Mouse (Mus musculus) heart, postnatal 0 days (tissue): ENCODE results near the gene Uvrag. TPM values are rescaled to one million over a fixed set of nuclear protein-coding genes. Genes with fewer than 3 reads are reported as not detected.
A peak's percentile ranks its signal among the peaks of the same experiment; 100 is the strongest.
"Not testable (repeated sequence)": the region's sequence is repeated elsewhere in the genome, so short reads cannot be mapped to it uniquely, and the experiment has no call there.

Experiments used
- ATAC-seq: fragments of 200-750 bp; cut with Nextera tagmentation; 2 replicates; pipeline ENCODE4 v1.8.0; 2017; ENCODE audit warnings: low read depth, moderate number of reproducible peaks, moderate library complexity; ENCODE audit not compliant: insufficient read depth
- DNase-seq: peaks from one replicate; pipeline ENCODE4 v3.0.0-alpha.2; 2016; ENCODE audit warnings: low spot score
- H3K27ac ChIP-seq: fragments of 300-500 bp; sonication (generic); 2 replicates; pipeline ENCODE4 v1.5.1; 2014; ENCODE audit warnings: low read depth, mild to moderate bottlenecking
- H3K27me3 ChIP-seq: fragments of 300-500 bp; sonication (generic); 2 replicates; pipeline ENCODE4 v1.6.1; 2014; ENCODE audit warnings: low read length, mixed read lengths; ENCODE audit not compliant: control insufficient read depth, insufficient read depth
- H3K36me3 ChIP-seq: fragments of 300-500 bp; sonication (generic); replicated peaks from 2 replicates; pipeline ENCODE4 v1.6.1; 2014; ENCODE audit warnings: low read length, mixed read lengths; ENCODE audit not compliant: control insufficient read depth, insufficient read depth
- H3K4me1 ChIP-seq: fragments of 300-500 bp; sonication (generic); 2 replicates; pipeline ENCODE4 v1.6.1; 2014; ENCODE audit warnings: antibody characterized with exemption; ENCODE audit not compliant: control insufficient read depth, insufficient read depth
- H3K4me2 ChIP-seq: fragments of 300-500 bp; sonication (generic); 2 replicates; pipeline ENCODE4 v1.6.1; 2014; ENCODE audit warnings: low read depth, mild to moderate bottlenecking, low read length, moderate library complexity
- H3K4me3 ChIP-seq: fragments of 300-500 bp; sonication (generic); 2 replicates; pipeline ENCODE4 v1.5.1; 2014; ENCODE audit warnings: low read depth, low read length
- H3K9ac ChIP-seq: fragments of 300-500 bp; sonication (generic); replicated peaks from 2 replicates; pipeline ENCODE4 v1.6.1; 2014; ENCODE audit warnings: low read depth, low read length, mixed read lengths
- H3K9me3 ChIP-seq: fragments of 300-500 bp; sonication (generic); replicated peaks from 2 replicates; pipeline ENCODE4 v1.6.1; 2016; ENCODE audit warnings: low read length; ENCODE audit not compliant: control insufficient read depth
- CTCF ChIP-seq: IDR thresholded peaks from 2 replicates; pipeline ENCODE4 v1.5.1; 2016; ENCODE audit warnings: antibody characterized with exemption, control low read depth, low read depth
- EP300 ChIP-seq: IDR thresholded peaks from 2 replicates; pipeline ENCODE4 v1.6.1; 2016; ENCODE audit warnings: antibody characterized with exemption, low read depth
- WGBS: fragments of 180-500 bp; shearing (Covaris S2); extraction: QIAGEN DNeasy Blood & Tissue Kit; methylation state at CpG from one replicate; pipeline ENCODE4 v1.1.7; 2014; 5-methylcytosine and 5-hydroxymethylcytosine counted together
- polyA plus RNA-seq: library from polyadenylated mRNA; unstranded; fragments of >200 nt; fragmentation: Nextera tagmentation; extraction: Ambion mirVana; gene quantifications from 2 replicates; pipeline ENCODE4 v1.2.1, GENCODE M21; 2015
- total RNA-seq: library from RNA; depleted of rRNA; stranded (reverse); fragments of >200 nt; gene quantifications from 2 replicates; pipeline ENCODE4 v1.2.3, GENCODE M21; 2014; ENCODE audit warnings: low replicate concordance

Gene Uvrag
- total and polyA plus RNA-seq, 2 experiments from 2014 or later = 11.8 to 38.1 TPM

DNA sequence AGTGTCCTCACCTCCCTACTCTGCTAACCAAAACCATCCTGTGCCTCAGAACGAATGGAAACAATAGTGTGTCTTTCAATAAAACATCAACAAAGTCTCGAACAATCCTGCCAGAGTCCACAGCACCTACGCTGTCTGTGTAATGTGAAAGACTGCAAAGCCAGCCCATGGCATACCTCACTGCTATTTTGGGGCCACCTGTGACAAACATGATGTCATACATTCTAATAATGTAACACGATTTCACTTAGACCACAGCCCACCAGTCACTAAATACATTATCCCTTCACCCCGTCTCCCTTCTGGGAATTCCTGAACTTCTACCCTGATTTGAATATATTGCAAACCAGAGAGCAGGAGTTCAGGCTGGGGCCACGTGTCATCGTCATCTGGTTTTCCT, 173.3 kb downstream of the Uvrag start:
- ATAC-seq (no peak), DNase-seq (no peak)
- H3K27me3 ChIP-seq = no peaks in the 10 kb centered on the region
- H3K4me2 ChIP-seq = peak overlapping the region; percentile 2; the same call in 1 of the 2 replicates
- H3K4me3 ChIP-seq = no peak overlapping the region
- no peak for TF ChIP-seq EP300
- no peak for TF ChIP-seq CTCF
- H3K9ac ChIP-seq = no peak overlapping the region; the same call in 1 of the 2 replicates
- no peaks in the 10 kb centered on the region for H3K9me3 ChIP-seq
- 42% methylated on average over 7 of the region's 7 CpGs for WGBS
- H3K27ac ChIP-seq = no peak overlapping the region
- peaks cover 8% of the 10 kb centered on the region; the same call in 1 of the 2 replicates for H3K4me1 ChIP-seq
- H3K36me3 ChIP-seq = no peaks in the 10 kb centered on the region

DNA sequence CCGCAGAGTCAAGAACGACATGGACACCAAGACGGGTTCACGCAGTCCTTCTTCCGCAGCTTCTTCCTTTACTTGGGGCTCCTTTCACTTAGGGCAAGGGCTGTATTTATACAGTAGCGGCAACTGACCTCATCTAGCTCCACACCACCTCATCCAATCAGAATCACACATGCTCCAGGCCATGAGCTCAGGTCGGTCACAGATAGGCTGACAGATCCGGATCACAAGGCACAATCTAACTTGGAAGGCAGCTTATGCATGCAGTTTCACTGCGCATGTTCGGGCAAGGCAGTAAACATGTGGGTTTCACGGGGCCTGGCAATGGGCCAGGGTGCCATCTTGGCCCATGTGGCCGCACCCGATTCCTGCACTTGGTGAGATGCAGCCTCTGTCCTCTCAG, 177.4 kb downstream of the Uvrag start:
- H3K9ac ChIP-seq, ATAC-seq: not testable (repeated sequence)

DNA sequence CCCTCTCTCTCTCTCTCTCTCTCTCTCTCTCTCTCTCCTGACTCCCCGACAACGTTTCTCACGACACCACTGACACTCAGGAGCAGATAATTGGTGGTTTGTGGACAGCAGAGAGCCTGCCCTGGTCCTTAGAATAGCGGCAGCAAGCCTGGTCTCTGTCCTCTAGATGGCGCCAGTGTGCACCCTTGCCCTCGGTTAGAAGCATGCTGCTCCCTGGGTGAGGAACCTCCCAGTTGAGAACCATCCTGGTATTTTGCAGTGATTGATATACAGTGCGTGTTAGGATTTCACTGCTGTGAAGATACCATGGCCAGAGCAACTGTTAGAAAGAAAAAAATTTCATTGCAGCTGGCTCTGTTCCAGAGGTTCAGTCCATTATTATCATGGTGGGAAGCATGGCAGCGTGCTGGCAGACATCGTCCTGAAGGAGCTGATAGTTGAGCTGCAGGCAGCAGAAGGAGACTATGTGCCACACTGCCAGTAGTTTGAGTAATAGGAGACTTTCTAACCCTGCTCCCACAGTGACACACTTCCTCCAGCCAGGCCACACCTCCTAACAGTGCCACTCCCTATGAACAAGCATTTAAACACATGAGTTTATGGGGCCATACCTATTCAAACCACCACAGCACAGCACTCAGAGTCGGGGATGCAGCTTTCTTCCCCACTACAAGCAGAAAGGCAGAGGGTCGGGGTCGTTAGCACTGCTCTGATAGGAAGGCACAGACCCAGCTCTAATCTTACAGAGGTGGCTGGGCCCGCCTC, 178.2 kb downstream of the Uvrag start:
- WGBS = 20% methylated on average over 13 of the region's 13 CpGs
- DNase-seq = peak; percentile 66
- Histone ChIP-seq H3K4me3 (no peak overlapping the region), H3K36me3 (no peaks in the 10 kb centered on the region), H3K4me1 (peaks cover 5% of the 10 kb centered on the region; the same call in 1 of the 2 replicates), H3K27ac (no peak overlapping the region), H3K4me2 (no peak overlapping the region), H3K9me3 (no peaks in the 10 kb centered on the region), H3K27me3 (no peaks in the 10 kb centered on the region), H3K9ac (no peak overlapping the region)
- TF ChIP-seq EP300 (no peak), CTCF (peak; percentile 91)
- peak; percentile 88 for ATAC-seq

More for the DNA sequence above, 177.4 kb downstream of the Uvrag start:
- not testable (repeated sequence) for H3K4me1 ChIP-seq, H3K4me3 ChIP-seq, H3K27me3 ChIP-seq, H3K36me3 ChIP-seq, DNase-seq, H3K9me3 ChIP-seq, H3K27ac ChIP-seq, H3K4me2 ChIP-seq
- WGBS = 89% methylated on average over 13 of the region's 13 CpGs

DNA sequence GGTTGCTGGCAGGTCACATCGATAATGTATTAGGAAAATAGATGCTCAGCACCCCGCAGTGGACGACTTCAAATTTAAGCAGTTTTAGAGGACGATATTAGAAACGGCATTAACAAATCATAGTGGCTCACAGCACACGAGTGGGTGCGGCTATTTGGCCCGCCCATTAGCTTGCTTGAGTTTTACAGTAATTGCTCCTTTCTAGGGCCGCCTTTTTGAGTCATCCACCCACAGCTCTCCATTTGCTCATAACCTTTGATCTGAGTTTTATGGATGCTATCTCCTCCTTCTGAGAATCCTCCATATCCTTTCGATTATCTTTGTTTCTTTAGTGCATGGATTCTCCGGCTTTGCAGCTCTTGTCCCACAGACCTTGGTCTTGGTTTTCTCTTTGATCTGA, 178.9 kb downstream of the Uvrag start:
- DNase-seq = no peak
- no peak overlapping the region for H3K27ac ChIP-seq
- no peak overlapping the region for H3K4me2 ChIP-seq
- no peak for ATAC-seq
- H3K4me3 ChIP-seq = no peak overlapping the region
- no peak for TF ChIP-seq CTCF
- TF ChIP-seq EP300 = no peak
- H3K27me3 ChIP-seq = no peaks in the 10 kb centered on the region
- no peak overlapping the region for H3K9ac ChIP-seq
- H3K4me1 ChIP-seq = no peaks in the 10 kb centered on the region
- no peaks in the 10 kb centered on the region for H3K36me3 ChIP-seq
- 81% methylated on average over 11 of the region's 11 CpGs for WGBS
- H3K9me3 ChIP-seq = no peaks in the 10 kb centered on the region

DNA sequence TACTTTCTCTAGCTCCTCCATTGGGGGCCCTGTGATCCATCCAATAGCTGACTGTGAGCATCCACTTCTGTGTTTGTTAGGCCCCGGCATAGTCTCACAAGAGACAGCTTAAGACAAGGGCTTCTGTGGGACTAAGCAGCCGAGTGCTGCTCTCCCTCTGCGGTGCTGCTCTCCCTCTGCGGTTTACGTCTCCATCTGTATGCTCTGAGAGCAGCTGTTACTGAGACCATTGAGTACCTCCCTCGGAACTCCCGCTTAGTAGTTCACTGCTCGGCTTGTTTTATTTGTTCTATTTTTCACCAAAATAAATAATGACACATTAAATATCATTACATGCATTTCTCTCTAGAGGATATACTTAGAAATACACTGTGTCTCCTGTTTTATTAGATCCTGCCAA, 180.7 kb downstream of the Uvrag start:
- Histone ChIP-seq H3K9ac (no peak overlapping the region), H3K9me3 (no peaks in the 10 kb centered on the region), H3K4me3 (no peak overlapping the region), H3K36me3 (no peaks in the 10 kb centered on the region), H3K27ac (no peak overlapping the region), H3K4me2 (no peak overlapping the region), H3K27me3 (no peaks in the 10 kb centered on the region), H3K4me1 (no peaks in the 10 kb centered on the region)
- ATAC-seq (no peak), DNase-seq (no peak)
- WGBS = 90% methylated on average over 8 of the region's 8 CpGs
- no peak for TF ChIP-seq EP300
- TF ChIP-seq CTCF = no peak

DNA sequence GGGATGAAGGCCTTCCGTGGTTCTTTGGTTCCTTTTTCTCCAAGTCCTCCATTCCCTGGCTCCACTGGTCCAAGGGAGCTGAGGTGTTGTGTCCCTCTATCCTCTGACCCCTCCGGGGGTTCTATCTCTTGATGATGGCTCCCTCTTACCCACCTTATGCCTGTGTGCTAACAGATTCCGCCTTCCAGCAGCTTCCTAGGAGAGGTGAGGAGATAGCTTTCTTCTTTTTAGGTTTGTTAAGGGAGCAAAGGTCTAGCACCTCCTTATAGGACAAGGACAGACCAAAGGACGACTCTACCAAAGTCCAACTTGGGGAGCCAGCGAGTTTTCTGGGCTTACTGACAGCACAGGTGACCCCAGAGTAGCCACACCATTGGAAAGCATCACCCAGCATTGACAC, 181.7 kb downstream of the Uvrag start:
- 93% methylated on average over 5 of the region's 5 CpGs for WGBS
- no peak for ATAC-seq
- H3K4me1 ChIP-seq = no peaks in the 10 kb centered on the region

More for the DNA sequence above, 181.7 kb downstream of the Uvrag start:
- TF ChIP-seq CTCF (no peak), EP300 (no peak)
- H3K27me3 ChIP-seq = no peaks in the 10 kb centered on the region
- no peaks in the 10 kb centered on the region for H3K9me3 ChIP-seq
- H3K9ac ChIP-seq = no peak overlapping the region
- H3K4me3 ChIP-seq = no peak overlapping the region
- DNase-seq = no peak
- H3K4me2 ChIP-seq = no peak overlapping the region
- H3K36me3 ChIP-seq = no peaks in the 10 kb centered on the region
- no peak overlapping the region for H3K27ac ChIP-seq
